Mouse (Mus musculus) heart, embryonic 10.5 days (tissue): ENCODE results near the gene Tmod4. TPM values are rescaled to one million over a fixed set of nuclear protein-coding genes. Genes with fewer than 3 reads are reported as not detected.
"Not testable (repeated sequence)": the region's sequence is repeated elsewhere in the genome, so short reads cannot be mapped to it uniquely, and the experiment has no call there.

ENCODE experiments used
- DNase-seq: peaks from one replicate; pipeline ENCODE4 v3.0.0-alpha.2; 2017; ENCODE audit warnings: low spot score
- H3K27ac ChIP-seq: fragments of 300-500 bp; sonication (generic); 2 replicates; pipeline ENCODE4 v1.5.1; 2016; ENCODE audit warnings: mild to moderate bottlenecking
- H3K27me3 ChIP-seq: fragments of 300-500 bp; sonication (generic); 2 replicates; pipeline ENCODE4 v1.6.1; 2016; ENCODE audit warnings: mild to moderate bottlenecking; ENCODE audit not compliant: poor library complexity, insufficient read depth, severe bottlenecking
- H3K36me3 ChIP-seq: fragments of 300-500 bp; sonication (generic); 2 replicates; pipeline ENCODE4 v1.6.1; 2016; ENCODE audit warnings: mild to moderate bottlenecking, moderate library complexity
- H3K4me1 ChIP-seq: fragments of 300-500 bp; sonication (generic); 2 replicates; pipeline ENCODE4 v1.6.1; 2016; ENCODE audit warnings: mild to moderate bottlenecking
- H3K4me3 ChIP-seq: fragments of 300-500 bp; sonication (generic); 2 replicates; pipeline ENCODE4 v1.5.1; 2016; ENCODE audit warnings: mild to moderate bottlenecking, moderate library complexity
- H3K9me3 ChIP-seq: fragments of 300-500 bp; sonication (generic); 2 replicates; pipeline ENCODE4 v1.6.1; 2016; ENCODE audit warnings: mild to moderate bottlenecking, moderate library complexity
- WGBS: fragments of 180-500 bp; shearing (Covaris S2); methylation state at CpG from one replicate; pipeline ENCODE4 v1.1.7; 2016; 5-methylcytosine and 5-hydroxymethylcytosine counted together
- polyA plus RNA-seq: library from polyadenylated mRNA; unstranded; fragments of >200 nt; fragmentation: Nextera tagmentation; extraction: Ambion mirVana; gene quantifications from 2 replicates; pipeline ENCODE4 v1.2.1, GENCODE M21; 2016

Gene Tmod4
- 0.70 and 0.90 TPM in 2 replicates for polyA plus RNA-seq

DNA sequence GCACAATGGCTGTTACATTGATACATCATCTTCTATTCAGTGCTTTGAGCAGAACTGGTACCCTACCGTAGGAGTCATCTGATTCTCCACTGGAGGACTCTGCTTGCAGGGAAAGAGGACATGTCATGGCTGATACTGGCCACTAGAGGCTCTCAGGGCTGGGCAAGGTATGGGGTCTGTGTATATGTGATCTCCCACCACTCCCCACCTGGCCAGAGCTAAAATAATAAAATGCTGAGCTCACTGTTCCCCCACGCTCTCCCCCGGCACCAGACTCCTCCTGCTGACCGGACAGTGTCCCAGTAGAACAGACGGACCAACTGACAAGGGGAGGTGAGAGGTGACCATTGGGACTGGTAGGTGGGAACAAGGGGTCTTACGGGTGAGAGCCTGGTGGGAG, at the start of gene Tmod4:
Gene Tmod4, plus strand, starts transcription at position 231 of the 400 bp plus-strand sequence.
- no peaks in the 10 kb centered on the region for H3K27me3 ChIP-seq
- H3K4me3 ChIP-seq = no peak within 1 kb of the TSS
- WGBS = 59% methylated on average over 6 of the region's 6 CpGs
- peaks cover 49% of the 10 kb centered on the region for H3K36me3 ChIP-seq
- H3K9me3 ChIP-seq = no peaks in the 10 kb centered on the region
- peaks cover 4% of the 10 kb centered on the region; the same call in 1 of the 2 replicates for H3K4me1 ChIP-seq
- DNase-seq = no peak
- H3K27ac ChIP-seq = 0 out of 2 replicates have a peak within 1 kb of the TSS, but pooled peaks have one; percentile 19

DNA sequence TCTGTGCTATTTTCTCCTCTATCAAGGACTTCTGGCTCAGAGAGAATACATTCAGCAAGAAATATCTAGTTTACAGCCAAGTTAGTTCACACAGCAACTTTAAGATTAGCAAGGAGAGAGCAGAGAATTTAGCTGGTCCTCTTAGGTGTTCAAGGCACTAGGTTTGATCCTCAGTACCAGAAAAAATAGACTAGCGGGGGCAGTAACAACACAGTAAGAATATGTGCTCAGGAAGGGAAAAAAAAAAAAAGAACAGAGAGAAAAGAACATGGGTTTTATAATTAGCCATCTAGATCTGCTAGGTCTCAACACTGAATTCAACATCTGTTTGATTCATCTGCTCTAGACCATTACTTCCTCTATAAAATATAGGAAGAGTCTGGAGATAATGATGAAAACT, 36.2 kb upstream of the Tmod4 start:
- H3K36me3 ChIP-seq = peaks cover 14% of the 10 kb centered on the region; the same call in 1 of the 2 replicates
- no peak overlapping the region for H3K27ac ChIP-seq
- no peaks in the 10 kb centered on the region for H3K9me3 ChIP-seq
- H3K4me3 ChIP-seq = no peak overlapping the region
- WGBS = 93% methylated on average over 1 of the region's 1 CpGs
- no peak for DNase-seq
- 0 out of 2 replicates have a peak, but pooled peaks cover 2% of the 10 kb centered on the region for H3K4me1 ChIP-seq
- H3K27me3 ChIP-seq = no peaks in the 10 kb centered on the region

DNA sequence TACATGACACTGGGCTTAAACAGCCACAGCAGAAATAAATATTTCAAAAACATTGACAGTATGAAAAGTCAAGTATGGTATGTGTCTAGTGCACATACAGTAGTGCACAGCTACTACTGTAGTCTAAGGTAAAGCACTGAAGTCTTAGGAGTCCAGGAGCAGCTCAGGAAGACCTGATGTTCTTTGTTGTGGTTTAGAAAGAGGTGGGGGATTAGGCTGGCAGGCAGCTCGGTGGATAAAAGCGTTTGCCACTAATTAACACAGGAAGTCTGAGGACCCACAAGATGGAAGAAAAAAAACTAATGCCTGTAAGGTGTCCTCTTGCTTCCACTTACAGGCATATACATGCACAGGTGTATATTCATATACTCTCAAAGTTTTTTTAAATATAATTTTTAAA, 23.4 kb upstream of the Tmod4 start:
- WGBS = 47% methylated on average over 2 of the region's 2 CpGs
- Histone ChIP-seq H3K9me3 (no peaks in the 10 kb centered on the region), H3K27me3 (no peaks in the 10 kb centered on the region), H3K4me1 (peaks cover 10% of the 10 kb centered on the region), H3K27ac (no peak overlapping the region), H3K36me3 (peaks cover 35% of the 10 kb centered on the region), H3K4me3 (no peak overlapping the region)
- no peak for DNase-seq

DNA sequence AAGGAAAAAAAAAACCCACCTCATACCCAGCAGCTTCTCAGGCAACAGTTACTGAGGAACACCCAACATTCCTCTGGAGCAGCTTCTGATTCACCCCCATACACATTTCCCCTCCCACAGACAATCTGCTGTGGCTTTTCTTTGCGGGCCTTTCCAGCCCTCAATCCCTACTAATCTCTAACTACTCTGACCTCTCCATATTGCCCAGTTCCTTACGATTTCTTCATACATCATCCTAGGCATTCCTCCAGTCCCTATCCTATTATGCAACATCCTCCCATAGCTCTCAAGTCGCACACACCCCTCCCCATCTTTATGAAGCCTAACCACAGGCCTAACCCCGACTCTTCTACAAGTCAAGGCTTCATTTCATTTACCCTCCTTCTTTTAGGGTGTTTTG, 19.2 kb upstream of the Tmod4 start:
- Histone ChIP-seq H3K27ac (peak overlapping the region; percentile 95; the same call in 1 of the 2 replicates), H3K9me3 (no peaks in the 10 kb centered on the region)

DNA sequence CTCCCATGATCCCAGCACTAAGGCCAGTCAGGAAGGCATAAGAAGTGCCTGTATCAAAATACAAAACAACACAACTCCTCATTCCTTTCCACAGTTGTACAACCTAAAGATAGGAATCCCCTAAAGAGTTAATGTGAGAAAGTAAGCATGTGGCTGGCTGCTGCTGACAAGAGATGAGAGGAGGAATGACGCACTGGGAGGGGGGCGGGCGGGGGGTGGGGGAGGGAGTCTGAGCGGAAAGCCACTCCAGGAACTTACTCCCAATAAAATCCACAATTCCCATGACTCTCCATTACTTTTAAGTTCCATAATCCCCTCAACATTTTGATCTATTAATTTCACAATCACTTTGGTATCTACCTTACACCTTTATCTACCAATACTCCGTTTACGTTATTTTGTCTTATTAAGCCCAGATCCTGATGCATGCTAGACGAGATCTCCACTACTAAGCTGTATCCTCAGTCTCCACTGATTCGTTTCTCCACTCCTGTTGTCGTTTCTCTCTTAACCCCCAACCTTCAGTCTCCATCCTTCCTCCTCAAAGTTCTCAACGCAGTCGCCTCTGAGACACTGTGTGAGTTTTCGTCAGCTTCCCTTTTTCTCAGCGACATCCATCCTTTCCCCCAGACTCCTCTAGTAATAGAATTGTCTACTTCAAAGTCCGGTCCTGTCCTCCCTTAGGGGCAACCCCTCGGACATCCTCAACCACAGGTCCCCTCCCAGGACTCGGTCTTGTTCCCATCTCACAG, 18.5 kb upstream of the Tmod4 start:
- Histone ChIP-seq H3K4me1 (peaks cover 15% of the 10 kb centered on the region), H3K27ac (peak overlapping the region; percentile 95), H3K36me3 (peaks cover 17% of the 10 kb centered on the region; the same call in 1 of the 2 replicates), H3K9me3 (no peaks in the 10 kb centered on the region), H3K4me3 (peak overlapping the region; percentile 97), H3K27me3 (no peaks in the 10 kb centered on the region)
- no peak for DNase-seq
- 2% methylated on average over 16 of the region's 16 CpGs for WGBS

More for the DNA sequence above, 19.2 kb upstream of the Tmod4 start:
- DNase-seq = no peak
- Histone ChIP-seq H3K36me3 (peaks cover 17% of the 10 kb centered on the region; the same call in 1 of the 2 replicates), H3K27me3 (no peaks in the 10 kb centered on the region), H3K4me1 (peaks cover 15% of the 10 kb centered on the region), H3K4me3 (peak overlapping the region; percentile 97)
- 43% methylated on average over 4 of the region's 4 CpGs for WGBS

DNA sequence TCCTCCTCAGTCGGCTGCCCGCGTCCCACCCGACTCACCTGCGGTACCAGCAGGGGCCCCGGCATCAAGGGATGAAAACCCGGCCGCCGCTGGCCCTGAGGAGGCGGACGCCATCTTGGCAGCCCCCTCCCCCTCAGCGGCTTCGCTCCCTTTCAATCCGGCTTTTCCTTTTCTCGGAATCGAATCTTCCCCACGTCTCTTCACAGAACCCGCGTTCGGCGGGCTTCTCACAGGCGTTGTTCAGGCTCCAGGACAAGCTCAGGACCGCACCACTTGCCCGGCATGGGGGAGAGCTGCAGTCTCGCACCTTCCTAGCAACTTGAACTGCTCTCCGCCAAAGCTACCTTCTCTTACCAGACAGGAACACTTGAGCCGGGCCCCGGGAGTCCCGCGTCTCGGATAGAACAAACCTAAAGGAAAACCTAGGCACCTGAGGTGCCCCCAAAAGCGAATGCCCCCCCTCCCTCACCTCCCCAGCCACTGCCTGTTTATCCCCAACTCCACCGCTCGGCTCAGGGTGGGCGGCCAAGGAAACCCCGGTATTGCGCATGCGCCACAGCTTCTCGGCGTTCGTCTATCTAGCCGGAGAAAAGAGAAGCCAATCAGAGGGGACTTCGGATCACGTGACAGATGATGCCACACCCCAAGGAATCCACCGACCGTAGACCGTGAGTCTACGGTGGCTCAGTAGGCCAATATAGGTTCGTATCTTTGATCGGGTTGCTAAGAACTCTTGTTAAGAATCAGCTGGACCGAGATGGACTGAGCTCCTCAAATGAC, 17.7 kb upstream of the Tmod4 start, which contains the start of gene Pip5k1a:
Gene Pip5k1a, minus strand, starts transcription at position 593 of the 780 bp plus-strand sequence.
- H3K4me3 ChIP-seq = peak within 1 kb of the TSS; percentile 97
- no peaks in the 10 kb centered on the region for H3K27me3 ChIP-seq
- under 1% methylated on average over 51 of the region's 51 CpGs for WGBS
- H3K27ac ChIP-seq = peak within 1 kb of the TSS; percentile 95
- H3K9me3 ChIP-seq = no peaks in the 10 kb centered on the region
- peaks cover 9% of the 10 kb centered on the region; the same call in 1 of the 2 replicates for H3K36me3 ChIP-seq
- H3K4me1 ChIP-seq = peaks cover 15% of the 10 kb centered on the region
- peak; percentile 99 for DNase-seq

DNA sequence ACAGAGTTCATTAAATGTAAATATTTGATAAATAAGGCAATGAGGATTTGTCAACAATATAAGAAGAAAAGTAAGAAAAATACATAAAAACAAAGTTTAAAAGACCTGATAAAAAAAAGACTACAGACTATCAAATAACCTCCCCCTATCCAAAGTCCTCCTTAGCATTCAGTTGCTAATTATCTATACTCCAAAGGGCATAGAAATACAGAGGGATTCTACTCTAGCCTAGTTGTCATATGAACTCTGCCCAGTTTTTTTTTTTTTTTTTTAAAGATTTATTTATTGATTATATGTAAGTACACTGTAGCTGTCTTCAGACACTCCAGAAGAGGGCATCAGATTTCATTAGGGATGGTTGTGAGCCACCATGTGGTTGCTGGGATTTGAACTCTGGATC, 17.0 kb upstream of the Tmod4 start:
- DNase-seq, H3K27me3 ChIP-seq, H3K9me3 ChIP-seq, H3K36me3 ChIP-seq: not testable (repeated sequence)
- peak overlapping the region; percentile 97 for H3K4me3 ChIP-seq
- peaks cover 16% of the 10 kb centered on the region for H3K4me1 ChIP-seq
- peak overlapping the region; percentile 95 for H3K27ac ChIP-seq

DNA sequence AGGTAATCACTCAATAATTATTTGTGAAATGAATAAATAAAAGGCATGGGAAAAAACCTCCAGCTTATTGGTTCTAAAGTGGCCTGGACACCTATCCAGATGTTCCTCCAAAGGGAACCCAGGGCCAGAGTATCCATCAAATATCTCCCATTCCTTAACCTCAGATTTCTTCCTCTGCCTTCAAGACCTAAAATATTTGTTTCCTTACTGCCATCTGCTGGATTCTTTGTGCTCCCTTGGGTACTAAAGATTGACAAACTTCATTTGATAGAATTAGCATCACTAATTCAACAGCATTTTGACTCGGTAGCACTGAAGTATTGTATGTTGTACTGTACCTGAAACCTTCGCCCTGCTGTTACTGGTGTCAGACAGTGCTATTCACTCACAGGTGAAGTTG, 16.4 kb upstream of the Tmod4 start:
- no peak overlapping the region for H3K4me3 ChIP-seq
- H3K27ac ChIP-seq = no peak overlapping the region
- WGBS = 69% methylated on average over 2 of the region's 2 CpGs
- H3K36me3 ChIP-seq = peaks cover 2% of the 10 kb centered on the region; the same call in 1 of the 2 replicates
- peaks cover 21% of the 10 kb centered on the region for H3K4me1 ChIP-seq
- H3K9me3 ChIP-seq = no peaks in the 10 kb centered on the region
- DNase-seq = no peak
- no peaks in the 10 kb centered on the region for H3K27me3 ChIP-seq

DNA sequence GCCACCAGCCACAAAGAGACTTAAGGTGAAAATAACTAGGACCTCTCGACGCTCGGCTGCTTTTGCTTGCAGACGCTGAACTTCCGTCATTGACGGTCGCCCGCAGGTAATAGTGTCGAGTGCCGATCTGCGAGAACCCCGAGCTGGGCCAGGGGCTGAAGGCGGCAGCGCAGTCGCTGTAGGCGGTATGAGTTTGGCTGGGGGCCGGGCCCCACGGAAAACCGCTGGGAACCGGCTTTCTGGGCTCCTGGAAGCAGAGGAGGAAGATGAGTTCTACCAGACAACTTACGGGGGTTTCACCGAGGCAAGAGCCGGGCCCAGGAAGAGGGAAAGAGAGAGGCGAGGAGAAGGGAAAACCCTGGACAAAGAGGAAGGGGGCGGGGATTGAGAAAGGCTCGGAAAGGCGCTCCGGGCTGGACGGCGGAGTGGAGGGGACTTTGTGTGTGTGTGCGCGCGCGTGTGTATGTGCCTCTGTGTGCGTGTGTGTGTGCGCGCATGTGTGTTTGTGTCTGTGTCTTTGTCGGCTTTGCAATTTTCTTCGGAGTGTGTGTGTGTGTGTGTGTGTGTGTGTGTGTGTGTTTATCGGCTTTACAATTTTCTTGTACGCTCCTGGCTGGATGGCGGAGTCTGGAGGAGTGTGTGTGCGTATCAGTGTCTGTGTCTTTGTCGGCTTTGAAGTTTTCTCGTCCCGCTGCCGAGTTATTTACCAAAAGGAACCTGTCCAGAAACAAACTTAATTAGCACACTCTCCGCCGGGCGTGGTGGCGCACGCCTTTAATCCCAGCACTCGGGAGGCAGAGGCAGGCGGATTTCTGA, 13.2 kb upstream of the Tmod4 start, which contains the start of gene Vps72:
Gene Vps72, plus strand, starts transcription at position 112 of the 816 bp plus-strand sequence.
- no peaks in the 10 kb centered on the region for H3K9me3 ChIP-seq
- 1% methylated on average over 54 of the region's 54 CpGs for WGBS
- H3K4me1 ChIP-seq = peaks cover 11% of the 10 kb centered on the region; the same call in 1 of the 2 replicates
- H3K27me3 ChIP-seq = no peaks in the 10 kb centered on the region
- peak; percentile 97 for DNase-seq
- H3K27ac ChIP-seq = peak within 1 kb of the TSS; percentile 98
- H3K4me3 ChIP-seq = peak within 1 kb of the TSS; percentile 79
- peaks cover 18% of the 10 kb centered on the region for H3K36me3 ChIP-seq

DNA sequence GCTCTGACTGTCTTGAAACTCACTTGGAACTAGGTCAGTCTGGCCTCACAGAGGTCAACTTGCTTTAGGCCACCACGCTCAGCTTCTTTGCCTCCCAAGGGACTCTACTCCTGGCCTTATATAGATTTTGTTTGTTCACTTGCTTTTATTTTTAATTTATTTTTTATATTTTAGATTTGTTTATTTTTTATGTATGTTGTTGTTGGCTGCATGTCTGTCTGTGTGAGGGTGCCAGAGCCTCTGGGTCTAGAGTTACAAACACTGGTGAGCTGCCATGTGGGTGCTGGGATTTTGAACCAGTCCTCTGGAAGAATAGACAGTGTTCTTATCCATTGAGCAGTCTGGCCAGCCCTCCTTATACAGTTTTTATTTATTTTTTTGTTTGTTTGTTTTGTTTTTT, 11.5 kb upstream of the Tmod4 start:
- H3K4me1 ChIP-seq = peaks cover 11% of the 10 kb centered on the region; the same call in 1 of the 2 replicates
- H3K27ac ChIP-seq = no peak overlapping the region
- WGBS = 97% methylated on average over 1 of the region's 1 CpGs
- no peaks in the 10 kb centered on the region for H3K9me3 ChIP-seq
- 0 out of 2 replicates have a peak overlapping the region, but pooled peaks have one; percentile 79 for H3K4me3 ChIP-seq
- H3K27me3 ChIP-seq = no peaks in the 10 kb centered on the region
- no peak for DNase-seq
- peaks cover 26% of the 10 kb centered on the region for H3K36me3 ChIP-seq

DNA sequence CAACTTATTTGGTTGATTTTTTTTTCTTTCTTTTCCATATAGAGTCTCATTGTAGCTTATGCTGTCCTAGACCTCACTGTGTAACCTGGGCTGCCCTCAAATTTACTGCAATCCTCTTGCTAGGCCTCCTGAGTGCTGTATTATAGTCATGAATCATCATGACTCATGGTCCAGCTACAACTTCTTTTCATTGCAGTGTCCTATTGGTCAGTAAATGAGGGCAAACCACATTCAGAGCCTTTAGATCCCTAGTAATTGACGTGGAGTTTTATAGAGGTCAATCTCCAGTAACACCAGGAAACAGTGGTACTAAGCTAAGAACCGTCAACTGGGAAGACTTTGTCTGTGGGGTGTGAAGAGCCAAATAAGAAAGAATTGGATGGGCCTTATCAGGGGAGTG, 6.5 kb upstream of the Tmod4 start:
- Histone ChIP-seq H3K27me3 (no peaks in the 10 kb centered on the region), H3K9me3 (no peaks in the 10 kb centered on the region), H3K27ac (no peak overlapping the region), H3K4me3 (no peak overlapping the region), H3K4me1 (peaks cover under 1% of the 10 kb centered on the region; the same call in 1 of the 2 replicates), H3K36me3 (peaks cover 75% of the 10 kb centered on the region)
- 79% methylated on average over 2 of the region's 2 CpGs for WGBS
- no peak for DNase-seq

DNA sequence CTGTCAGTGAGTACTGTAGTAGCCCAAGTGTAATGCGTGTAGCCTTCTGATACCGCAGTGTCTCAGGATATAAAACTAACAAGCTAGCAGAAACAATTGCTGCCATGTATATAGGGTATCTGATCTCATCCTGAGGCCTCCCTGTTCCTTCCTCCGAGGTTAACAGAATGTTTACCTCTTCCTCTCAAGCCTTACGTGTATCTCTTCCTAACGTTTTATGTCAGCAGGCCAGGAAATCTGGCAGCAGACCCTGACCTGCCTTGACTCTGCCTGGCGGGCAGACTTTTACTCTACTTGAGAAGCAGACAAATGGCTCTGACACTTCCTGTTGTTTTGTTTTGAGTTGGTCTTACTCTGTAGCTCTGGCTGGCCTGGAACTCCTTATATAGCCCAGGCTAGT, 2.7 kb upstream of the Tmod4 start:
- no peak overlapping the region for H3K4me3 ChIP-seq
- no peaks in the 10 kb centered on the region for H3K27me3 ChIP-seq
- H3K27ac ChIP-seq = no peak overlapping the region
- peaks cover 4% of the 10 kb centered on the region; the same call in 1 of the 2 replicates for H3K4me1 ChIP-seq
- WGBS = 63% methylated on average over 6 of the region's 6 CpGs
- H3K9me3 ChIP-seq = no peaks in the 10 kb centered on the region
- DNase-seq = no peak
- H3K36me3 ChIP-seq = peaks cover 55% of the 10 kb centered on the region
